ENCODE assay signal across 28 mouse cellular contexts in genomic region chr1:172785322-172785721, GRCm38 (mm10).
DNase-seq lines count a peak whose midpoint lies in the region; ATAC-seq and TF ChIP-seq lines count a peak whose summit lies in the region.
"Had no signal": no experiment of that assay in that cellular context is flagged by ENCODE, and none has a peak within 500 bp of the region (broad histone marks: within the 10 kb centered on the region; RNA-seq: fewer than 3 reads in every experiment).

No protein-coding gene starts in this region.

- no peak overlapping the region for H3K4me3 ChIP-seq in intestine, embryonic 16.5 days (ENCODE audit: low read length)
- H3K4me3 ChIP-seq in intestine, embryonic 15.5 days (replicated peaks) = no peak overlapping the region
- no peak overlapping the region for H3K4me3 ChIP-seq in liver, embryonic 14.5 days (ENCODE audit: insufficient read depth in 1 of 2, low read depth in 2 of 2, low read length in 2 of 2)
- H3K4me3 ChIP-seq in midbrain, embryonic 14.5 days (replicated peaks; ENCODE audit: low read depth, low read length) = no peak overlapping the region
- H3K4me3 ChIP-seq: embryonic facial prominence, embryonic 10.5 days; embryonic facial prominence, embryonic 13.5 days; erythroblast, embryonic 14.5 days; forebrain, embryonic 12.5 days; forebrain, embryonic 15.5 days; heart, adult 2 months; heart, embryonic 10.5 days; heart, embryonic 13.5 days had no signal

- H3K4me1 ChIP-seq in intestine, embryonic 16.5 days (ENCODE audit: control insufficient read depth, insufficient read depth, low read length) = no peaks in the 10 kb centered on the region
- H3K4me1 ChIP-seq in intestine, embryonic 15.5 days (replicated peaks) = no peaks in the 10 kb centered on the region
- peaks cover 0 to 3% of the 10 kb centered on the region in 2 experiments; a peak in 1 of 4 replicates for H3K4me1 ChIP-seq in liver, embryonic 14.5 days (replicated peaks; ENCODE audit: control insufficient read depth in 2 of 2, insufficient read depth in 2 of 2, low read length in 1 of 2)
- H3K4me1 ChIP-seq in midbrain, embryonic 14.5 days (ENCODE audit: control insufficient read depth, insufficient read depth, low read length) = no peaks in the 10 kb centered on the region
- H3K4me1 ChIP-seq: embryonic facial prominence, embryonic 10.5 days; embryonic facial prominence, embryonic 13.5 days; forebrain, embryonic 12.5 days; forebrain, embryonic 15.5 days; heart, embryonic 10.5 days; heart, embryonic 13.5 days had no signal

- no peak for TF ChIP-seq CTCF in liver, embryonic 14.5 days (IDR thresholded peaks at IDR 0.05; ENCODE audit: low read depth)

- DNase-seq in liver, embryonic 14.5 days (ENCODE audit: low read depth in 3 of 3, low spot score in 3 of 3) = no peak
- no peak for DNase-seq in lung, postnatal 36 days
- DNase-seq in adrenal gland, postnatal 4 days (ENCODE audit: low spot score in 2 of 2) = no peak
- no peak for DNase-seq in midbrain, embryonic 14.5 days
- DNase-seq: adrenal gland, adult 8-10 months; adrenal gland, postnatal 25 days; cerebellum, adult 11 months; cerebellum, adult 2 months; cerebellum, adult 9-11 months; cerebellum, postnatal 25 days; embryo, embryonic 11 days; gastrocnemius, postnatal 25 days; heart, adult 2 months; heart, postnatal 14 days; heart, postnatal 4 days had no signal

- no peaks in the 10 kb centered on the region for H3K9me3 ChIP-seq in intestine, embryonic 16.5 days (ENCODE audit: control insufficient read depth, low read length)
- no peaks in the 10 kb centered on the region for H3K9me3 ChIP-seq in intestine, embryonic 15.5 days
- no peaks in the 10 kb centered on the region for H3K9me3 ChIP-seq in liver, embryonic 14.5 days (ENCODE audit: control insufficient read depth, low read length)
- no peaks in the 10 kb centered on the region for H3K9me3 ChIP-seq in midbrain, embryonic 14.5 days (ENCODE audit: control insufficient read depth, low read length)
- H3K9me3 ChIP-seq: embryonic facial prominence, embryonic 10.5 days; embryonic facial prominence, embryonic 13.5 days; forebrain, embryonic 12.5 days; forebrain, embryonic 15.5 days; heart, embryonic 10.5 days; heart, embryonic 13.5 days had no signal

- no peaks in the 10 kb centered on the region for H3K27me3 ChIP-seq in intestine, embryonic 16.5 days (replicated peaks; ENCODE audit: control insufficient read depth, insufficient read depth, low read length)
- H3K27me3 ChIP-seq in intestine, embryonic 15.5 days (replicated peaks) = no peaks in the 10 kb centered on the region
- no peaks in the 10 kb centered on the region for H3K27me3 ChIP-seq in liver, embryonic 14.5 days (ENCODE audit: control insufficient read depth, insufficient read depth, low read length)
- no peaks in the 10 kb centered on the region for H3K27me3 ChIP-seq in midbrain, embryonic 14.5 days (ENCODE audit: control insufficient read depth, insufficient read depth, low read length)
- H3K27me3 ChIP-seq: embryonic facial prominence, embryonic 13.5 days; forebrain, embryonic 12.5 days; forebrain, embryonic 15.5 days; heart, embryonic 13.5 days had no signal

- no peak overlapping the region for H3K27ac ChIP-seq in intestine, embryonic 16.5 days (ENCODE audit: low read length)
- H3K27ac ChIP-seq in intestine, embryonic 15.5 days = no peak overlapping the region
- H3K27ac ChIP-seq in liver, embryonic 14.5 days = no peak overlapping the region
- no peak overlapping the region for H3K27ac ChIP-seq in midbrain, embryonic 14.5 days (replicated peaks; ENCODE audit: low read depth, low read length)
- H3K27ac ChIP-seq: embryonic facial prominence, embryonic 10.5 days; embryonic facial prominence, embryonic 13.5 days; forebrain, embryonic 12.5 days; forebrain, embryonic 15.5 days; heart, adult 2 months; heart, embryonic 10.5 days; heart, embryonic 13.5 days; hindbrain, embryonic 14.5 days had no signal

- TF ChIP-seq EP300 in liver, embryonic 14.5 days (IDR thresholded peaks at IDR 0.05; ENCODE audit: low read depth) = no peak

- no peak overlapping the region for H3K9ac ChIP-seq in intestine, embryonic 16.5 days (ENCODE audit: low read depth, low read length)
- H3K9ac ChIP-seq in intestine, embryonic 15.5 days = no peak overlapping the region
- H3K9ac ChIP-seq in liver, embryonic 14.5 days (replicated peaks) = no peak overlapping the region
- H3K9ac ChIP-seq in midbrain, embryonic 14.5 days (replicated peaks; ENCODE audit: low read length) = no peak overlapping the region
- H3K9ac ChIP-seq: embryonic facial prominence, embryonic 13.5 days; forebrain, embryonic 12.5 days; forebrain, embryonic 15.5 days; heart, embryonic 13.5 days; hindbrain, embryonic 14.5 days had no signal

- H3K36me3 ChIP-seq in intestine, embryonic 16.5 days (ENCODE audit: control insufficient read depth, insufficient read depth, low read length) = no peaks in the 10 kb centered on the region
- H3K36me3 ChIP-seq in intestine, embryonic 15.5 days = no peaks in the 10 kb centered on the region
- no peaks in the 10 kb centered on the region for H3K36me3 ChIP-seq in liver, embryonic 14.5 days (replicated peaks; ENCODE audit: control insufficient read depth, insufficient read depth, low read depth)
- no peaks in the 10 kb centered on the region for H3K36me3 ChIP-seq in midbrain, embryonic 14.5 days (ENCODE audit: control insufficient read depth, insufficient read depth, low read length)
- H3K36me3 ChIP-seq: embryonic facial prominence, embryonic 10.5 days; embryonic facial prominence, embryonic 13.5 days; forebrain, embryonic 12.5 days; forebrain, embryonic 15.5 days; heart, embryonic 10.5 days; heart, embryonic 13.5 days had no signal

- WGBS in intestine, embryonic 16.5 days = 66% methylated on average over 2 of the region's 2 CpGs
- 69% methylated on average over 2 of the region's 2 CpGs for WGBS in intestine, embryonic 15.5 days
- WGBS in liver, embryonic 14.5 days (ENCODE audit: insufficient replicate concordance) = 27% methylated on average over 2 of the region's 2 CpGs
- 93% methylated on average over 2 of the region's 2 CpGs for WGBS in midbrain, embryonic 14.5 days

- H3K4me2 ChIP-seq in intestine, embryonic 16.5 days (ENCODE audit: low read depth, low read length) = no peak overlapping the region
- no peak overlapping the region for H3K4me2 ChIP-seq in intestine, embryonic 15.5 days (replicated peaks)
- no peak overlapping the region for H3K4me2 ChIP-seq in liver, embryonic 14.5 days (ENCODE audit: low read depth)
- no peak overlapping the region for H3K4me2 ChIP-seq in midbrain, embryonic 14.5 days (ENCODE audit: low read length)
- H3K4me2 ChIP-seq: embryonic facial prominence, embryonic 13.5 days; forebrain, embryonic 12.5 days; forebrain, embryonic 15.5 days; heart, embryonic 13.5 days; hindbrain, embryonic 14.5 days had no signal

- peak; percentile 75; the same call in 1 of the 2 replicates for ATAC-seq in intestine, embryonic 16.5 days
- ATAC-seq in intestine, embryonic 15.5 days = no peak
- ATAC-seq in common myeloid progenitor, adult 5-6 weeks (replicated peaks; ENCODE audit: low read depth, poor library complexity, severe bottlenecking) = peak; percentile 56
- ATAC-seq in liver, embryonic 14.5 days (ENCODE audit: insufficient read depth) = peak; percentile 55; the same call in 1 of the 2 replicates
- ATAC-seq in megakaryocyte progenitor cell, adult 5-6 weeks (replicated peaks; ENCODE audit: poor library complexity) = 0 out of 2 replicates have a peak, but pooled peaks have one; percentile 14
- ATAC-seq in midbrain, embryonic 14.5 days (ENCODE audit: low FRiP score, low TSS enrichment) = no peak
- ATAC-seq: activated CD4-positive, CD25-positive, alpha-beta regulatory T cell, adult 4 months; forebrain, embryonic 15.5 days had no signal

Comparison
In these comparisons a context has a peak if more than half of its experiments do, and no peak if none do; other contexts are left out.
1. ATAC-seq: peak in intestine, embryonic 16.5 days (single experiment), common myeloid progenitor, adult 5-6 weeks (single experiment), liver, embryonic 14.5 days (single experiment) and megakaryocyte progenitor cell, adult 5-6 weeks (single experiment); none in intestine, embryonic 15.5 days (single experiment) and midbrain, embryonic 14.5 days (single experiment).